Mouse (Mus musculus): ENCODE measurements around the gene Bhlhe40.

Gene Bhlhe40

GRCm38 (mm10) chr6:108660206-108660877 is at the start of gene Bhlhe40:
Bhlhe40 (plus strand) TSS chr6:108660629.
- peak; percentile 95 for DNase-seq

- no peak for DNase-seq
Measured at GRCm38 (mm10) chr6:108611663-108612062, 48.8 kb upstream of the Bhlhe40 start.

- DNase-seq = no peak
Measured at GRCm38 (mm10) chr6:108618025-108618424, 42.4 kb upstream of the Bhlhe40 start.

- DNase-seq = peak; percentile 54
Measured at GRCm38 (mm10) chr6:108623028-108623565, 37.3 kb upstream of the Bhlhe40 start.

GRCm38 (mm10) chr6:108624915-108625314 is 35.5 kb upstream of the Bhlhe40 start:
- no peak for DNase-seq

- DNase-seq = no peak
Measured at GRCm38 (mm10) chr6:108630701-108631100, 29.7 kb upstream of the Bhlhe40 start.

- DNase-seq = peak; percentile 77
Measured at GRCm38 (mm10) chr6:108638157-108638833, 22.1 kb upstream of the Bhlhe40 start.

GRCm38 (mm10) chr6:108642020-108642419 is 18.4 kb upstream of the Bhlhe40 start:
- DNase-seq = no peak

- DNase-seq = no peak
Measured at GRCm38 (mm10) chr6:108643035-108643434, 17.4 kb upstream of the Bhlhe40 start.

- no peak for DNase-seq
Measured at GRCm38 (mm10) chr6:108644311-108644710, 16.1 kb upstream of the Bhlhe40 start.

GRCm38 (mm10) chr6:108647094-108647493 is 13.3 kb upstream of the Bhlhe40 start:
- DNase-seq = no peak

- no peak for DNase-seq
Measured at GRCm38 (mm10) chr6:108648072-108648471, 12.4 kb upstream of the Bhlhe40 start.

- peak; percentile 45 for DNase-seq
Measured at GRCm38 (mm10) chr6:108655861-108656260, 4.6 kb upstream of the Bhlhe40 start.

GRCm38 (mm10) chr6:108658051-108658415 is 2.4 kb upstream of the Bhlhe40 start:
- DNase-seq = peak; percentile 75

GRCm38 (mm10) chr6:108658416-108659201 is 1.8 kb upstream of the Bhlhe40 start:
- DNase-seq = peak; percentile 92

GRCm38 (mm10) chr6:108659221-108659725 is 1.2 kb upstream of the Bhlhe40 start:
- DNase-seq = peak; percentile 98

GRCm38 (mm10) chr6:108659726-108660205 is 663 bp upstream of the Bhlhe40 start:
- peak; percentile 96 for DNase-seq

GRCm38 (mm10) chr6:108660878-108661389 is 505 bp downstream of the Bhlhe40 start:
- DNase-seq = peak; percentile 24

- DNase-seq = peak; percentile 93
Measured at GRCm38 (mm10) chr6:108661412-108661811, 983 bp downstream of the Bhlhe40 start.

GRCm38 (mm10) chr6:108661890-108662289 is 1.5 kb downstream of the Bhlhe40 start:
- DNase-seq = no peak

- no peak for DNase-seq
Measured at GRCm38 (mm10) chr6:108662314-108663240, 2.1 kb downstream of the Bhlhe40 start.

Data from kidney, postnatal 14 days (tissue).